Mouse (Mus musculus) pancreas, adult 10 weeks (tissue): ENCODE results near the gene Brat1. TPM values are rescaled to one million over a fixed set of nuclear protein-coding genes. Genes with fewer than 3 reads are reported as not detected.

Experiments
- polyA plus RNA-seq: library from polyadenylated mRNA; stranded (reverse); fragments of 350-450 nt; fragmentation: Illumina TruSeq; extraction: RNeasy Lipid Tissue Mini Kit (QIAGEN cat#74804); gene quantifications from one replicate; pipeline ENCODE4 v1.2.3, GENCODE M21; 2015; ENCODE audit warnings: low read depth, low replicate concordance; ENCODE audit not compliant: insufficient read depth

The Brat1 gene
- polyA plus RNA-seq, result 3.8 TPM

DNA sequence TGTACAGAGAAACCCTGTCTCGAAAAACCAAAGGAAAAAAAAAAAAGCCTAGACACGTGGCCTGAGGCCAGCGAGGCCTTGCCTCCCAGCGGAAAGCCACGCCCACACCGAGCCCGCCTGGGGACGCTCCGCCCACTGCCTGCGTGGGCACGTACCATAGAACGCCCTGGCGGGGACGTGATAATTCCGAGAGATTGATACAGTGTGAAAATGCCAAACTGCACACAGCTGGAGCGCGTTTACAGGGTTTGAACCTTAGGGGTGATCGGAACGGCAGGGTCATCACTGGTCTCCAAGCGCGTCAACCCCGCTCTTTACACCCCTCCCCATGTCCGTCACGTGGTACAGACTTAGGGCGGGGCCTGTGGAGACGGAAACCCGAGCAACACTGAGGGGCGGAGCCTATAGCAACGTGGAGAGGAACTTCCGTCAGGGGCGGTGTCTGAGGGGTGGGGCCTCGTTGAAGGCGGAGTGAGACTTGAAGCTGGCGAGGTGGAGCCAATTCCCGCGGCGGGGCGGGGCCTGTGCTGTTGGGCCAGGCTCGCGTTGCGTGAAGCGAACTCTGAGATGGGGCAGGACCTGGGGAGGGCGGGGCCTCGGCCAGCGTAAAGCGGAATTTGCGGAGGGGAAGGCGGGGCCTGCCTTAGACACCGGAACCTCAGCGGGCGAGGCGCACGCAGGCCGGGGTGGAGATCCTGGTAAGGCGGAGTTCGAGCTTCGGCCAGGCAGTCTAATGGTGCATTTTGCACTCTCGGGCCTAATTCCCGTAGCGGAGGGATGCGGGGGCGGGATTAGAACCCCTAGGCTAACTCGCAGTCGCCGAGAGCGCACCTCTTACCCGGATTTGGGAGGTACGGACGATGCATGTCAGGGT lies at the start of gene Brat1:
Gene Brat1 (plus strand): TSS at position 634 of the 874 bp plus-strand sequence.

GRCm38 (mm10) chr5:140702103-140702513 lies 2.7 kb upstream of the Brat1 start, which contains the start of gene Iqce:
Gene Iqce, minus strand, starts transcription at chr5:140702378.

GRCm38 (mm10) chr5:140723822-140724221 lies 19.0 kb downstream of the Brat1 start, which contains the start of gene Amz1:
Gene Amz1, plus strand, starts transcription at chr5:140724127.

Other genes with a start within 250 kb of the Brat1 start
- 6.8 TPM for gene Chst12, start 199.5 kb upstream of the Brat1 start, polyA plus RNA-seq
- not detected for gene Grifin, start 139.9 kb upstream of the Brat1 start, polyA plus RNA-seq
- 14.2 TPM for gene Lfng, start 97.7 kb upstream of the Brat1 start, polyA plus RNA-seq
- 3.7 TPM for gene Ttyh3, start 56.0 kb upstream of the Brat1 start, polyA plus RNA-seq
- gene Iqce, start 2.6 kb upstream of the Brat1 start, polyA plus RNA-seq, result 8.0 TPM
- 0.54 TPM for gene Amz1, start 19.1 kb downstream of the Brat1 start, polyA plus RNA-seq
- 8.8 TPM for gene Gna12, start 125.4 kb downstream of the Brat1 start, polyA plus RNA-seq